Mouse (Mus musculus) kidney, postnatal 36 days (tissue): Measurements from ENCODE around the gene Nlrc4.

Experiments used
- DNase-seq, 2 experiments: peaks; one replicate each; pipeline ENCODE4 v3.0.0; 2021 to 2022; ENCODE audit warnings: mixed read lengths in 2 of 2

Gene Nlrc4

GRCm38 (mm10) chr17:74424401-74425005 is 34.4 kb downstream of the Nlrc4 start:
- DNase-seq = no peak

GRCm38 (mm10) chr17:74420656-74421055 is 38.3 kb downstream of the Nlrc4 start:
- DNase-seq = no peak

GRCm38 (mm10) chr17:74418171-74418570 is 40.8 kb downstream of the Nlrc4 start:
- no peak for DNase-seq

- DNase-seq = no peak
Observed at GRCm38 (mm10) chr17:74416841-74417360, 42.0 kb downstream of the Nlrc4 start.

- DNase-seq = no peak
Observed at GRCm38 (mm10) chr17:74414671-74415070, 44.3 kb downstream of the Nlrc4 start.

GRCm38 (mm10) chr17:74413324-74413723 is 45.6 kb downstream of the Nlrc4 start:
- no peak for DNase-seq

- DNase-seq = no peak
Observed at GRCm38 (mm10) chr17:74409722-74410121, 49.2 kb downstream of the Nlrc4 start.

GRCm38 (mm10) chr17:74406487-74406886 is 52.5 kb downstream of the Nlrc4 start:
- DNase-seq = no peak

GRCm38 (mm10) chr17:74402486-74403222 is 56.3 kb downstream of the Nlrc4 start:
- DNase-seq = peak in 1 of 2 experiments; percentile 25

- no peak for DNase-seq
Observed at GRCm38 (mm10) chr17:74397173-74397572, 61.8 kb downstream of the Nlrc4 start.

- DNase-seq = no peak
Observed at GRCm38 (mm10) chr17:74396766-74397165, 62.2 kb downstream of the Nlrc4 start.

- DNase-seq = peak; percentile 98 to 99
Observed at GRCm38 (mm10) chr17:74395383-74396065, 63.4 kb downstream of the Nlrc4 start, which contains the start of gene Slc30a6. Gene Slc30a6, plus strand, starts transcription at chr17:74395608.

GRCm38 (mm10) chr17:74394855-74395254 is 64.1 kb downstream of the Nlrc4 start:
- peak; percentile 9 to 35 for DNase-seq

GRCm38 (mm10) chr17:74394381-74394780 is 64.6 kb downstream of the Nlrc4 start:
- no peak for DNase-seq

GRCm38 (mm10) chr17:74389847-74390246 is 69.1 kb downstream of the Nlrc4 start:
- DNase-seq = no peak

GRCm38 (mm10) chr17:74386657-74387056 is 72.3 kb downstream of the Nlrc4 start:
- no peak for DNase-seq

GRCm38 (mm10) chr17:74376916-74377315 is 82.0 kb downstream of the Nlrc4 start:
- no peak for DNase-seq
